In the genomic region with DNA sequence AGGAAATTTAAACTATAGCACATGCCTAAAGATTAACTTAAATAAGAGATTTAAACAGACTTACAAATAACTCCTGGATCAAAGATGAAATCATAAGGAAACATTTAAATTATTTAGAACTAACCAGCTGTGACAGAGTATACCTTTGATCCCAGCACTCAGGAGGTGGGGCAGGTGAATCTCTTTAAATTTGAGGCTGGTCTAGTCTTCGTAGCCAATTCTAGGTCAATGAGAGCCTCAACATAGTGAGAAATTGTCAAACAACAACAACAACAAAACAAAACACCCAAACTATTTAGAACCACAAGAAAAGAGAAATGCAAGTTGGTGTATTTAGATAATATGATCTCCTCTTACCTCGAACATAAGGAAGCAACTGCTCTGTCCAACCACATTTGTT, we compare ENCODE assay signal across 9 mouse cellular contexts. TPM values are rescaled to one million over a fixed set of nuclear protein-coding genes. Genes with fewer than 3 reads are reported as not detected.
DNase-seq lines count a peak whose midpoint lies in the region; ATAC-seq lines count a peak whose summit lies in the region.
"Had no signal": no experiment of that assay in that cellular context is flagged by ENCODE, and none has a peak within 500 bp of the region (broad histone marks: within the 10 kb centered on the region; RNA-seq: fewer than 3 reads in every experiment).

A gene (minus strand): TSS at position 101 of the 400 bp plus-strand sequence.

- no peaks in the 10 kb centered on the region for H3K36me3 ChIP-seq in hindbrain, embryonic 13.5 days
- no peaks in the 10 kb centered on the region for H3K36me3 ChIP-seq in hindbrain, embryonic 10.5 days
- H3K36me3 ChIP-seq in heart, embryonic 14.5 days (ENCODE audit: control insufficient read depth, insufficient read depth, low read length): no peaks in the 10 kb centered on the region

- no peaks in the 10 kb centered on the region for H3K9me3 ChIP-seq in hindbrain, embryonic 13.5 days
- H3K9me3 ChIP-seq in hindbrain, embryonic 10.5 days: no peaks in the 10 kb centered on the region
- H3K9me3 ChIP-seq in heart, embryonic 14.5 days (ENCODE audit: control insufficient read depth, low read length): 0 out of 2 replicates have a peak, but pooled peaks cover 3% of the 10 kb centered on the region

- no peak within 1 kb of the TSS for H3K9ac ChIP-seq in hindbrain, embryonic 13.5 days
- no peak within 1 kb of the TSS for H3K9ac ChIP-seq in heart, embryonic 14.5 days (ENCODE audit: low read length)

- ATAC-seq in hindbrain, embryonic 13.5 days (ENCODE audit: low FRiP score): no peak
- no peak for ATAC-seq in heart, embryonic 14.5 days (ENCODE audit: insufficient number of reproducible peaks, insufficient read depth, low FRiP score, low read depth)

- H3K27me3 ChIP-seq in hindbrain, embryonic 13.5 days: no peaks in the 10 kb centered on the region
- 0 out of 2 replicates have a peak, but pooled peaks cover 3% of the 10 kb centered on the region for H3K27me3 ChIP-seq in hindbrain, embryonic 10.5 days (ENCODE audit: insufficient read depth, poor library complexity, severe bottlenecking)
- H3K27me3 ChIP-seq in heart, embryonic 14.5 days (ENCODE audit: control insufficient read depth, insufficient read depth, low read length): no peaks in the 10 kb centered on the region

- H3K4me2 ChIP-seq in hindbrain, embryonic 13.5 days: no peak within 1 kb of the TSS
- H3K4me2 ChIP-seq in heart, embryonic 14.5 days (ENCODE audit: low read length): no peak within 1 kb of the TSS

- 90% methylated on average over 2 of the region's 2 CpGs for WGBS in hindbrain, embryonic 13.5 days
- WGBS in hindbrain, embryonic 10.5 days: 86% methylated on average over 2 of the region's 2 CpGs
- WGBS in heart, embryonic 14.5 days: 89% methylated on average over 2 of the region's 2 CpGs

- no peak for DNase-seq in hindbrain, embryonic 10.5 days (ENCODE audit: low spot score)
- DNase-seq in adrenal gland, adult 8-10 months: no peak
- no peak for DNase-seq in left cerebral cortex, postnatal 36 days (ENCODE audit: low spot score in 2 of 2)
- DNase-seq in thymus, postnatal 36 days: no peak
- DNase-seq in urinary bladder, postnatal 25 days (ENCODE audit: low spot score): no peak
- no peak for DNase-seq in frontal cortex, postnatal 36 days (ENCODE audit: low spot score in 2 of 2)
- DNase-seq: gastrocnemius, adult 2 months had no signal

- H3K4me1 ChIP-seq in hindbrain, embryonic 13.5 days (replicated peaks): no peaks in the 10 kb centered on the region
- no peaks in the 10 kb centered on the region for H3K4me1 ChIP-seq in hindbrain, embryonic 10.5 days (replicated peaks)
- no peaks in the 10 kb centered on the region for H3K4me1 ChIP-seq in heart, embryonic 14.5 days (ENCODE audit: control insufficient read depth in 2 of 2, insufficient read depth in 2 of 2, low read length in 2 of 2)

- intact Hi-C loops in left cerebral cortex, postnatal 36 days (cut with DNase I): no loop called here

- H3K27ac ChIP-seq in hindbrain, embryonic 13.5 days: no peak within 1 kb of the TSS
- H3K27ac ChIP-seq in hindbrain, embryonic 10.5 days: no peak within 1 kb of the TSS
- H3K27ac ChIP-seq in heart, embryonic 14.5 days (replicated peaks in 1 of 2; ENCODE audit: control insufficient read depth in 1 of 2, insufficient read depth in 1 of 2, low read depth in 2 of 2, low read length in 2 of 2): no peak within 1 kb of the TSS
- H3K27ac ChIP-seq: gastrocnemius, adult 2 months had no signal

- no peak within 1 kb of the TSS for H3K4me3 ChIP-seq in hindbrain, embryonic 13.5 days
- H3K4me3 ChIP-seq in hindbrain, embryonic 10.5 days: no peak within 1 kb of the TSS
- H3K4me3 ChIP-seq in heart, embryonic 14.5 days (ENCODE audit: control insufficient read depth in 1 of 2, insufficient read depth in 1 of 2, low read depth in 1 of 2, low read length in 2 of 2): no peak within 1 kb of the TSS
- H3K4me3 ChIP-seq: gastrocnemius, adult 2 months had no signal

RNA-seq across cellular contexts. Expression of the gene that starts here (rescaled TPM):
- polyA plus RNA-seq in hindbrain, embryonic 13.5 days (2015; fragmentation: Nextera tagmentation; extraction: Ambion mirVana): 11.7 and 13.2 TPM in 2 replicates
- polyA plus RNA-seq in hindbrain, embryonic 10.5 days (2016; fragmentation: Nextera tagmentation; extraction: Ambion mirVana): 4.5 and 5.8 TPM in 2 replicates
- total RNA-seq in adrenal gland, adult 8-10 months (2022): 10 to 100 TPM; 26.3 to 56.6 (median 36.9) TPM
- 33.1 and 33.9 TPM in 2 replicates for polyA plus RNA-seq in heart, embryonic 14.5 days (2014; fragmentation: Nextera tagmentation; extraction: Ambion mirVana)
- total RNA-seq in left cerebral cortex, postnatal 36 days (2021): 10 to 100 TPM; 32.2 to 39.2 TPM
